Mouse (Mus musculus): ENCODE results near the gene Tsacc.
"Not testable (repeated sequence)": the region's sequence is repeated elsewhere in the genome, so short reads cannot be mapped to it uniquely, and the experiment has no call there.

Gene Tsacc

DNA sequence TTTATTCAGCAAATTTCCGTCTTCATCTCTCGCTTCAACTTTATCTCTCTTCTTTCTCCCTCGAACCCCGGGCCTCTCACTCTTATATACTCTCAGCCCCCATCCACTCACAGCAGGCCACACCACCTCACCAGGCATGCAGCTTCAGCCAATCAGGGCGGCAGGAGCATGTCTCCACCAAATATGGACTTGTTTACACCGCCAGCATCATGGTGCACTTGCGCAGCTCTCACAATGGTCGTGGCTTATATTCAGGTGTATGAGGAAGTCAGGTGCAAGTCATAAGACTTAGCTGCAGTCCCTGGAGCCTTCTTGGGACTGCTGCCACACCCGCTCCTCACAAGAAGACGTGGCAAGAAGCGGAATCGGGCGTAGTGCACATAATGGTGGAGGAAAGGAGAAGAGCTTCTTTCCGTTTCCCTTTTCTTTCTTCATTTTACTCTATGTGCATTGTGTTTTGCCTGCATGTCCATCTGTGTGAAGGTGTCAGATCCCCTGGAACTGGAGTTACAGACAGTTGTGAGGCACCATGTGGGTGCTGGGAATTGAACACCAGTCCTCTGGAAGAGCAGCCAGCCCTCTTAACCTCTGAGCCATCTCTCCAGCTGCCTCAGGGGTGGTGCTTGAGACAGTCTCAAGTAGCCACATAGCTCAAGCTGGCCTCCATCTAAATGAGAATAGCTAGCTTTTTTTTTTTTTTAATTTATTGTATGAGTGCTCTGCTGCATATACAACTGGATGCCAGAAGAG, 11.8 kb downstream of the Tsacc start:
- DNase-seq (ENCODE audit: low read depth, low spot score), result peak; percentile 76

DNA sequence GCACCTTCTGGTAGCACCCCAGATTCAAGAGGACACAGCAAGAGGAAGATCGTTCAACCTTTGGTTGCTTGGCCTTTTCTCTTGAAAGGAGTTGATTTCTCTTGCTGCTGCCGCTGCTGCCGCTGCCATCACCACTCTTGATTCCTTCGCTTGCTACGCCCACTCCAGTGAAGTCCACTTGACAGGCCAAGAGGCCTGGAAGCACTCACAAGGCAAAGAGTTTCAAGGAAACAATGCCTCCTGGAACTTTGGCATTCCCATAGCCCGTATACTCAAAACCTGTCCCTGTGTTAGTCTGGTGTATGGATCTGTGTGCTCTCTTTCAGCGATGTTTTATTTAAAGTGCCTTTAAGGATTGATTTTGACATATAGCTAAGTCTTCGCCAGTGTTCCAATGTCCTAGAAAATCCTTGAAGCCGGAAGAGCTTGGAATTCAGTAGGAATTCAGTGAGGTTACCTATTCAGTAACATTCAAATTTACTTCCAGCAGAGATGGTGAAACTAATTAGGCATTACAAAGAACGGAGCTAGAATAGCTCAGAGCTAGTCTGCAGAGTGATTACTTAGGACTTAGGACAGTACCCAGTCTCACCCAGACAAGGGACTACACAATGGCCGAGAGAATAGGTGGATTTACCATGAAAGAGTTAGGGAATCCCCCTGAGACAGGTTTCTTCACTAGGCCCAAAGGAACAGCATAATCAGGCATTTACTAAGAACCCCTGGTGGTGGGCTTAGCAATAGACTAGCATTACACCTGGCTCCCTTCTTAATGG, 15.5 kb downstream of the Tsacc start:
- DNase-seq (ENCODE audit: low read depth, low spot score), result peak; percentile 99

DNA sequence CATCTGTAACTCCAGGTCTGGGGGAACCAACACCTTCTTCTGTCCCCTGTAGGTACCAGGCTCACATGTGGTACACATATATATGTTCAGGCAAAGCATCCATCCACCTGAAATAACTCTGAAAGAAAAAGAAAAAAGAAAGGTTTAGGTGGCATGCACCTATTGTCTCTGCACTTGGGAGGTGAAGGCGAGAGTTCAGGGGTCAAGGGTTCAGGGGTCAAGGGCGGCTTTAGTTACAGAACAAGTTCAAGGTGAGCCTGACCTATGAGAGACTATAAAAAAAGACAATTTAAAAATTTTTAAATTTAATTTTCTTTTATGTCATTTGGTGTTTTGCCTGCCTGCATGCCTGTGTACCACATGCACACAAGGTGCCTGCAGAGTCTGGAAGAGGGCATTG, 16.8 kb downstream of the Tsacc start:
- DNase-seq (ENCODE audit: low read depth, low spot score), result peak; percentile 90

DNA sequence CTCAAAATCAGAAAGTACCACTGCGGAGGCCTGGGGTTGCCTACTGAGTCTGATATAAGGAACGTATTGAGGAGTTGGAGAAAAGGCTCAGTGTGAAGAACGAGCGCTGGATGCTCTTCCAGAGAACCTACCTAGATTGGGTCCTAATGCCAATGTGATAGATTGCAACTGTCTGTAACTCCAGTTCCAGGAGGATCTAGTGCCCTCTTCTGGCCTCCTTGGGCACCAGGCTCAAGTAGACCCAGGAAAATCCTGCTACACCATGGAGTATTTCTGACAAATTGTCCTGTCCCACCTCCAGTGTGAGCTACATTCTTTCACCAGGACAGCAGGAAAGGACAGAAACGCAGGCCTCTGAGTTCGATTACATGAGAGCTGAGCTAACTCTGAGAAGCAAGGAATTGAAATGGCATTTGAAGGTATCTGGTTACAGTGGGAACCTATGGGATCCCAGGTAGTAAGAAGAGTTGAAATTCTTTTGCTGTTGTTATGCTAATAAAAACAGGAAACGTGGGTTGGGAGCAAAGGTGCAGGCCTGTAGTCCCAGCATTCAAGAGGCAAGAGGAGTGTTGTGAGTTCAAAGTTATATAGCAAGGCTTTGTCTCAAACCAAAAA, 20.2 kb downstream of the Tsacc start:
- peak; percentile 99 for DNase-seq (ENCODE audit: low read depth, low spot score)

DNA sequence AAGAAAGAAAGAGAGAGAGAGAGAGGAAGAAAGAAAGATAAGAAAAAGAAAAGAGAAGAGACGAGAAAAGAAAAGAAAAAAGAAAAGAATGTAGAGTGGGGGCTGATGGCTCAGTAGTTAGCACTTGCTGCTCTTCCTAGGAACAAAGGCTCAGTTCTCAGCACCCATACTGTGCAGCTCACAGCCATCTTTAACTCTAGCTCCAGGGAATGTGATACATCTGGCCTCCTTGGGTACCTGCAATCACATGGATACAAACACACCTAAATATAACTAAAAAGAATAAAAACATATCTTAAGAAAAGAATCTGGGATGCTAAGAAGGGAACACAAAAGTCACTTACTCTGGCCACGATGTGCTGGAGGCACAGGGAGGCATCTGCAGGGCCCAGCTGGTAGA, 20.7 kb downstream of the Tsacc start:
- peak; percentile 75 for DNase-seq (ENCODE audit: low read depth, low spot score)

DNA sequence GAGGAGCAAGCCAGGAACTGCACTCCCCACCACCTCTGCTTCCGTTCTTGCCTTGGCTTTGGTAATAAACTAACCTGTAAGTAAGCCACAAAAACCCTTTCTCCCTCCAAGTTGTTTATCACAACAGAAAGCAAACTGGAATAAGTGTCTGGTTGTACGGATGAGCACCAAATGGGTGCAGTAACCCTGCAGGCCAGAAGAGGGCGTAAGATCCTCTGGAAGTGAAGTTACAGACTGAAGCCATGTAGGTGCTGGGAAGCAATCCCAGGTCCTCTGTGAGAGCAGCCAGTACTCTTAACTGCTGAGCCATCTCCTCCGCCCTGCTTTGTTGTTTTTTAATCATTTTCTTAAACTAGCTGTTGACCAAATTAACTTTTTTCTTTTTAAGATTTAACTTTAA, 22.8 kb downstream of the Tsacc start:
- DNase-seq (ENCODE audit: low read depth, low spot score), result peak; percentile 86

DNA sequence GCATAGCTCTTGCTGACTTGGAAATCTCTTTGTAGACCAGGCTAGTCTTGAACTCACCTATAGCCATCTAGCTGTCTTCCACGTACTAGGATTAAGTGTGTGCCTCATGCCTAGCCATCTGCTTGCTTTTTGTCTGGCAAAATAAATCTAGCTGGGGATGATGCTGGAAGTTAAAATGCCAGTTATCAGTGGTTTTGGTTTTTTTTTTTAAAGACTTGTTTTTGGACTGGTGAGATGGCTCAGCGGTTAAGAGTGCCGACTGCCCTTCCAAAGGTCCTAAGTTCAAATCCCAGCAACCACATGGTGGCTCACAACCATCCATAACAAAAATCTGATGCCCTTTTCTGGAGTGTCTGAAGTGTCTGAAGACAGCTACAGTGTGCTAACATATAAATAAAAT, 24.9 kb downstream of the Tsacc start:
- DNase-seq (ENCODE audit: low read depth, low spot score), result no peak

DNA sequence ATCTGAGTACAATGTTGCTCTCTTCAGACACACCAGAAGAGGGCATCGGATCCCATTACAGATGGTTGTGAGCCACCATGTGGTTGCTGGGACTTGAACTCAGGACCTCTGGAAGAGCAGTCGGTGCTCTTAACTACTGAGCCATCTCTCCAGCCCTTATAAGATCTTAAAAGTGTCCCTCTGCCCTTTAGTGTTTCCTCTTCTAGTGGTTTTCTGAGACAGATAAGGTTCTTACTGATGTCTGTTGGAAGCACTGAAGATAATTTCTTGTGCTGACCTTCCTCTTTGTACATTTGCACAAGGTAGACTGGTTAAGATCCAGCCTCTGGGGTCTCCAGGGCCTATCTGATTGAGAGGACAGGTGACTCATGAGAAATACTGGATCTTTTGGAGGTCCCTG, 25.5 kb downstream of the Tsacc start:
- not testable (repeated sequence) for DNase-seq (ENCODE audit: low read depth, low spot score)

DNA sequence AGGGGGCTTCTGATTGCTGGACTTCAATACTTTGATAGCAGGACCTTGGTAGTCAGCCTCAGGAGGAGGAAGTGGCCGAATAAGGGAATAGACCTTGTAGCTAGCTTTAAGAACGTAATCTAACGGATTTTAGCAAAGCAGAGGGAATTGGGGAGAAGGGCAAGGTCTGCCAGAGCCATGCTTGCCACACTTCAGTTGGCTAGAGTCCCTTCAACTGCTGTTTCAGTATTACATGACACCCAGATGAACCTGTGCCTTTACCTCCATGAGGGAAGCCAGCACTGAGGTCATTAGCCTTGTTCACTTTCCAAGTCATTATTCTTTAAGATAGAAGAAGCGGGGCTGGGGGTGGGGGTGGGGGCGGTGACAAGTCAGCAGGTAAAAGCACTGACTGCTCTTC, 27.8 kb downstream of the Tsacc start:
- no peak for DNase-seq (ENCODE audit: low read depth, low spot score)

DNA sequence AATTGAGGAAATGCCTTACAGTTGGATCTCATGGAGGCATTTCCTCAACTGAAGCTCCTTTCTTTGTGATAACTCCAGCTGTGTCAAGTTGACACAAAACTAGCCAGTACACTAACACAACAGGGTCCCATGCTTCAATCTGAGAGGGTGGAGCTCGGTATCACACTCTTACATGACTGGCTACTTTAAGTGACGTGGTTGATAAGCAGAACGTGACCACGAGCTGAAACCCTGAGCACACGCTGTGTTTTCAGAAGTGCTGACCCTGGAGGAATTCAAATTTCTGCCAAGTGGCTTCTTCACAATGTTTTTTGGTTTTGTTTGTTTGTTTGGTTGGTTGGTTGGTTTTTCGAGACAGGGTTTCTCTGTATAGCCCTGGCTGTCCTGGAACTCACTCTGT, 28.8 kb downstream of the Tsacc start:
- DNase-seq (ENCODE audit: low read depth, low spot score), result not testable (repeated sequence)

DNA sequence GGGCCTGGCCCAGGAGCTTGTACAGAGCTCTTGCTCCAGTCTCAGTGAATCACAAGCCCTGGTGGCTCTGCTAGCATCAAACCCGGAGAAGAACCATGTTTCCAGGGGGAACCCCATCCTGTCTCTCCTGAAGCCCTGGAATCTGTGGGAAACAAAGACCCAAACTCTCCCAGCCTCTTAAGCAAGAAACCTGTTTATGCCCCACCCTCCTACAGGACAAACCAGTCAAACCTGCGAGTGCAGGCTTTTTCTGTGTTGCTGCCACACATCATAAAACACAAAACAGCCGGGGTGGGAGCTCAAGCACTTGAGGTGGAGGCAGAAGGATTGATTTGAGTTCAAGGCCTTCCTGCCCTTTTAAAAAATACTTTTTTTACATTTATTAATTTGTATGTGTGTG, 34.5 kb downstream of the Tsacc start:
- DNase-seq (ENCODE audit: low read depth, low spot score), result no peak

DNA sequence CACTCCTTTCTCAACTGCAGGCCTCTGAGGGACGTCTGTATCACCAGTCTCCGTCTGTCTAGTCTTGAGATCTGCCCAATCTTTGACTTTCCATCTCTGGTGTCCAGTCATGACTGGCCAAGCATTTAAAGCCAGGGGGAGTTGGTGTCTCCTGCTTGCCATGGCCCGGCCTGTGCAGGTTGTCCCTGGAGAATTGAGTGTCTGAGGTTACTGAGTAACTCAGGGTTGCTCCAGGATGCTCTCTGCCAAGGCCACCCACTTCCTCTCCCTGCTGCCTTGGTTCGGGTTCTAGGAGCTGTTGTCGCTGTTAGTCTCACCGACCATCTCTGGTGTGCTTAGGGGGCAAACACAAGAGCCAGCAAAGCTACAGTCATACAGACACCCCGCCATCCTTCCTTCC, 40.4 kb downstream of the Tsacc start:
- no peak for DNase-seq (ENCODE audit: low read depth, low spot score)

DNA sequence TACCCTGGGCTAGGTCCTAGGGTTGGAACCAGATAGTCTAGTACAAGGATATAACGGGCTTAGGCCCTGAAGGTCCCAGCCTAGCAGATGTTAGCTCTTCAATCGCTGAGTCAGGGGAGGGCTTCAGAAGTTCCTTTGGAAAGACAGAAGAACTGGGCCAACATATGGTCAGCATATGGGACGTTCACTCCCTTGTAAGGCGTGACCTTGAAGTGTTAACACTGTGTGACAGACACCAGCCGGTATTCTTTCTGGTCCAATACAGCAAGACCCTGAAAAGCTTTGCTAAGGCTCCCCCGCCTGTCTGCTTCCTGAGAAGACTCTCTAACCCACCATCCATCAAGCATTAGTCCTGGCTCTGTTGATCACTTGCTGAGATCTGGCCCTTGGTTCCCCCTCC, 40.8 kb downstream of the Tsacc start:
- no peak for DNase-seq (ENCODE audit: low read depth, low spot score)

DNA sequence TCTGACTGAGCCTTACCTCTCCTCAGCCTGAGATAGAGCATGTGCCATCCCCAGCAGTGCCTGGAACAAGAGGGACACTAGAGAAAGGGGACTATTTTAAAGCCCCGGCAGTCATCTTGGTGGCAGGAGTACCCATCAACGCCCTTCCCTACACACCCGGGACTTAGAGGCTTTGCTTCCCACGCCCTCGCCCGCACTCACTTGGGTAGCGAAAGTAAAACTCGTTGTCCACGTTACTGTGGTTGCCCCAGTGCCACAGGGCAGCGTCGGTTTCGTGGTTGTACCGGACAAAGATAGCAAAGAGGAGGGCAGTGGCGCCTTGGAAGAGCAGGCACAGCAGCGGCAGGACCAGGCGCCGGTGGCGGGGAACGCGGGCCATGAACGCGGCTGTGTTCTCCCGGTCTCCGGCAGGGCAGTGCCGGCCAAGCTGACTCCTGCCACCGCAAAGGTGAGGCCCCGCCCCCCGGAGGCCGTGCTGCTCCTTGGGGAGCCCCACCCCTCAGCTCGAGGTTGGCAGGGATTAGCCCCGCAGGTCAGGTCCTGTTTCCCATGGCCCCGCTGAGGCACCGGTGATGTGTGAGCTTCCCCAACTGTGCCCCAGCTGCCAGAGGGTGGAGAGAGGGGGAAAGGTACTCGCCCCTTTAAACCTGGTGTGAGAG, 42.4 kb downstream of the Tsacc start, which contains the start of gene Rhbg:
TSS of gene Rhbg (minus strand) at position 442 of the 659 bp plus-strand sequence.
- peak; percentile 60 for DNase-seq (ENCODE audit: low read depth, low spot score)

DNA sequence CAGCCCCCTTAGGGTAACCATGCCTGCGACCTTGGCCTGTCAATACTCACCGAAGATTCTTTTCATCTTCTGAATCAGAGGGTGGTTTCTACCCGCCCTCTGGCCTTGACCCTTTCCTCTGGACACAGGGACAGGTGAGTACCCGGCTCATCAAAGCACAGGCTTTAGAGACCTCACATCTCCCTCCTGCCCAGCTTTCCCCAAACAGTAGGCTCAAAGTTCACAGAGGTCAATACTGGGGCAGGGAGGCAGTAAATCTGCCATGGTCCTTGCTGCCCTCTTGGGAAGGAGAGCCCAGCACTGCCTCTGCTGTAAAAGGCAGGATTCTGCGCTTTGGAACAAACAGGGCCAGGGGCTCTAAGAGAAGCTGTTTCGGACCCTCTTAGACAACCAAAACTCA, 44.1 kb downstream of the Tsacc start:
- no peak for DNase-seq (ENCODE audit: low read depth, low spot score)

DNA sequence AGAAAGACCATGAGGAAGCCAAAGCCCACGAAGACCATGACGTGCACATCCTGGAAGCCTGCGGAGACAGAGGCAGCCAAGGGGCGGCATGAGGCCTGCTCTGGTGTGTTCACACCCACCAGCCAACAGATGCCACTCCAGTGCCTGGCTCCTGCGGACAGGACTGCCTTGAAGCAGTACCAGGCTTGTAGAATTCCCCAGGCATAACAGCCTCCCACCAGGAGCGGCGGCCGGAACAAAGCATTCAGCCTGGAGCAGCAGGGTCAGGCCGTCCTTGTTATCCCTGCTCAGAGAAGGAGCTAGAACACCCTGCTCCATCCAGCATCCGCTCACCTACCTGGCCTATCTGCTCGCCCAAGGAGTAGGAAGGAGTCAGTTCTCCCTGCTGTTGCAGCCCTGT, 48.4 kb downstream of the Tsacc start:
- DNase-seq (ENCODE audit: low read depth, low spot score), result no peak

DNA sequence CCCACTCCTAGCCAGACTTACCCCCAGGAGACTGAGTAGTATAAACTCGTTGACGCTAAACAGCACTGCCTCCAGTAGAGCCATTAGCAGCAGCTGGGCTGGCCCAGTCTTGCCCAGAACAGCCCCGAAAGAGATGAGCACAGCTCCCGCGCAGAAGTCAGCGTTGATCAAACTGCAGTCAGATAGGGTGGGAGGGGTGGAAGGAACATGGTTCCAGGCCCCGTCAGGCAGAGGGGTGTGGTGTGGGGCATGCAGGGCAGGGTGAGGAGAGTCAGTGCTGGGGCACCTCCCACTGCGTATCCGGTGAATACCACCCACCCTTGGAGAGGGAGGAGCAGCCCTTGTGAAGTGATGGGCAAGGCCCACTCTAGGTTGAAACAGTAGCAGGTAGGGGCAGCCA, 49.1 kb downstream of the Tsacc start:
- DNase-seq (ENCODE audit: low read depth, low spot score), result peak; percentile 71

DNA sequence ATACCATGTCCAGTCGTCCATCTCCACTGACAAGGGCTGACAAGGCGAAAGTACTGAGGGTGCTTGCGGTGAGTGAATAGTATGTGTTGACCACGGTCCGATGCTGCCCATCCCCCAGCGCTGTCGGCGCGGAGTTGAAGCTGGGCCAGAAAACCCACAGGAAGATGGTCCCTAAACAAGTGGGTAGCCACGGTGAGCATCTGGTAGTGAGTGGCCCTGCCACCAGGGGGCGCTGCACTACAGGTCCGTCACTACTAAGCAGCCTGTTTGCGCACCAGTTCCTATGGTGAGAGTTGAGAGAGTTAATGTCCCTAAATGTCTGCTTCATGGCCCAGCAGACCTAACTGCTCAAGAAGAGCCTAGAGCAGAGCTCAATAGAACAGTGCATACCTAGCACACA, 51.0 kb downstream of the Tsacc start:
- DNase-seq (ENCODE audit: low read depth, low spot score), result peak; percentile 81

DNA sequence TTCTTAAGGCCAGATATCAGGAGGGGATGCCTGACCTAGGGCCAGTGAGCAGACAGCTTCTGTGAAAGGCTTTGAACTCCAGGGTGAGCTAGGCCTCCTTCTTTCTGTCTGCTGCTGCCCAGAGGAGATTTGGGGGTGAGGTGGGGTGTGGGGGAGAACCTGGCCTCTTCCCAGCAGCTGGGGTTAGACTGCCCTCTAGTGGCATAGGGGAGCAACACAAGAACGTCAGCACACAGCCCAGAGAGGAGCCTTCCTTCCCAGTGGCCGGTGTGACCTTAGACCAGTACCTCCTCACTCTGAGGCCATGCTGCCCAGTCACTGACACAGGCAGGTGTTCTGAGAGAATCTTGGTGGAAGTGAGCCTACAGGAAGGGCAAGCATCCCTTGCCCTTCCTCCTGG, 52.7 kb downstream of the Tsacc start:
- peak; percentile 63 for DNase-seq (ENCODE audit: low read depth, low spot score)

DNA sequence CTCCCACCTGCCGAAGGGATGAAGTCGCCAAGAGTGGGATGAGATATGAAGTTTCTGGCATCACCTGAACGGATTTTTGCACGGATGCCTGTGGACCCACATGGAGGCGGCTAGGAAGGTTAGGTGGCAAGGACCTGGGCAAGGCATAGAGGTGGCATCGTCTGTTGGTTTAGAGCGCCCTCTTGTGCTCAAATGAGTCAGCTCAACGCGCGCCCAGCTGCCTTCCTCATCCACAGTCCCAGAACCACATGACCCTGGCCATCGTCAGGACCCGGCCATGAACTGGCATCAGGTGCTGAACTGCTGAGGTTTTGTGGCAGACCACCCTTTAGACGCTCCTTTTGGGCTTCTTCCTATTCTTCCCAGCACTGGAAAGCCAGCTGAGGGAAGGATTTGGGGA, 54.3 kb downstream of the Tsacc start:
- peak; percentile 73 for DNase-seq (ENCODE audit: low read depth, low spot score)

DNA sequence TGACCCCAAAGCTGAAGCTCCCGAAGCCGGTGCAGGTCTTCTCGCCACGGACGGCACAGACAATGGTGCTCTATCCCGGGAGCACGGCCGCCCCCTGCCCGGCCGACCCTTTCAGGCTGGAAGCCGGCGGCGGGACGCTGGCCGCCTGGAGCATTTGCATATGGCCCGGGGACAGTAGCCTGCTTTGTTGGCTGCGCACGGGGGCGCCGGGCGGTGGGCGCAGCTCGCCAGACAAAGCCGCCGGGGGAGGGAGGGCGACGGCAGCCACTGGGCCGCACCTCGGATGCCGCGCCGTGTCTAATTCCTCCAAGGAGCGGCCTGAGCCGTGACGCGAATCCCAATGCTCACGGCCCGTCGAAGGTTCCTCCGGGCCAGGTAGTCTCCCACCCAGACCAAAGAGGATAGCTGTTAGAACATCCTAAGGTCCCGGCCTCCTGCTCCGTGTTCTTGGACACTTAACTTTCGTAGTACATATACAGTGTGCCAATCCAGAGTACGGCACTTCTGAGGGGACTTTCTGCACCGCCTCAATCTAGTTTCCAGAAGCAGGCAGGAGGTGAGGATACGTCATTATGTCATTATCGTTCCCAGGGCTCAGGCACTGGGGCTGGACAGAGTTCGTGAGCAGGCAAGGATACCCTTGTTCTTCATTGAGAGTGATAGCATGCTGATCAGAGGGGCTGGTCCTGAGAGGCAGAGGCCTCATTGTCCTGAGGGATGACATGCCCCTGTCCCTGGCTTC, 55.6 kb downstream of the Tsacc start:
- DNase-seq (ENCODE audit: low read depth, low spot score), result no peak

Data from R1 (cell line).